ENCODE assay signal across 8 mouse cellular contexts in the genomic region with DNA sequence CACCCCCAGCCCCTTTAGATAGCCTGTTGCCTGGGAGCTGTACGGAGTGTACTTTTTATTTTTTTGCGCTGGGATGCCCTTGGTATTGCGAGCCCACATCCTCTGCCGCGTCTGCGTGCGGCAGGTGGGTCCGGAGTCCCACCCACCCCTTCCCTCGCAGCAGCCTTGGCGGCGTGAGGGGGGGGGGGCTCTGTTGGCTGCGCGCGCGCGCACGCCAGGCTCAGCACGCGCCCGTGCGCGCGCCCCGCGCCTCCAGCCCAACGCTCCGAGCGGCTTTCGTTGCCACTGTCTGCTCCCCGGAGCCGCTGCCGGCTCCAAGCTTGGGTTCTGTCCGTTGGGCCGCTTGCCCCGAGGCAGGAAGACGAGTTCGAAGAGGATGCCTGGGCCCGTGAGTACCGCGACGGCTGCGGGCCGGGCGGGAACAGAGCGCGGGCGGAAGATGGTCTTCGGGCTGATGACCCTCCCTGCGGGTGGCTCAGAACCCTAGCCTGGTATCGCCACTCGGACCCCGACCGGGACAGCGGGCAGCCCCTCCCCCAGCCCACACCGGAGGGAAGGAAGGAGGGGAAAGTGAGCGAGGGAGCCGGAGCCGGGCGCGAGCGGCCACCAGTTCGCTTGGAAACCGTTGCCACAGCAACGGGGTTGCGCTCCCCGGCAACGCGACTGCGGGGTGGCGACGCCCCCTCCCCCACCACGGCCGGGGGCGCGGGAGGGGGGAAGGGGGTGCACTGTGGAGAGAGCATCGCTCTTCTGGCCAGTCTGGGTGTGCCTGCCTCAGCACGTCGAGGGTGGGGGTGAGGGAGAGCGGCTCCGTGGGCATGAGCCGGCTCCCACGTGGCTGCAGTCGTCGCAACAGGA. TPM values are rescaled to one million over a fixed set of nuclear protein-coding genes. Genes with fewer than 3 reads are reported as not detected.
DNase-seq lines count a peak whose midpoint lies in the region; ATAC-seq and TF ChIP-seq lines count a peak whose summit lies in the region.

Gene Prr7, plus strand, starts transcription at position 241 of the 858 bp plus-strand sequence.

- ATAC-seq in liver, embryonic 16.5 days (ENCODE audit: low read depth), result peak; percentile 37

- H3K4me1 ChIP-seq in liver, embryonic 16.5 days (ENCODE audit: control insufficient read depth, low read depth, low read length), result peaks cover 16% of the 10 kb centered on the region
- peaks cover 36% of the 10 kb centered on the region for H3K4me1 ChIP-seq in olfactory bulb, adult 2 months (ENCODE audit: control insufficient read depth, insufficient read depth, low read length)

- peak within 1 kb of the TSS; percentile 72 for H3K4me2 ChIP-seq in liver, embryonic 16.5 days (ENCODE audit: low read depth, low read length)

- TF ChIP-seq CTCF in olfactory bulb, adult 2 months (IDR thresholded peaks at IDR 0.05; ENCODE audit: insufficient read depth, low read depth, low read length), result no peak

- under 1% methylated on average over 76 of the region's 84 CpGs for WGBS in liver, embryonic 16.5 days (ENCODE audit: insufficient replicate concordance)
- under 1% methylated on average over 83 of the region's 84 CpGs for WGBS in olfactory bulb, adult 2 months

- H3K36me3 ChIP-seq in liver, embryonic 16.5 days (ENCODE audit: control insufficient read depth, insufficient read depth), result peaks cover 9% of the 10 kb centered on the region

- no peak within 1 kb of the TSS for H3K27ac ChIP-seq in liver, embryonic 16.5 days (ENCODE audit: low read length)
- H3K27ac ChIP-seq in olfactory bulb, adult 2 months (ENCODE audit: insufficient read depth, low read depth, low read length), result peak within 1 kb of the TSS; percentile 95

- TF ChIP-seq POLR2A in olfactory bulb, adult 2 months (IDR thresholded peaks at IDR 0.05; ENCODE audit: insufficient read depth, low read depth, low read length), result peak; percentile 96

- peak within 1 kb of the TSS; percentile 56 for H3K4me3 ChIP-seq in liver, embryonic 16.5 days (ENCODE audit: low read depth, low read length)
- peak within 1 kb of the TSS; percentile 75 for H3K4me3 ChIP-seq in olfactory bulb, adult 2 months (ENCODE audit: insufficient read depth, low read depth, low read length)

- H3K27me3 ChIP-seq in liver, embryonic 16.5 days (ENCODE audit: control insufficient read depth, insufficient read depth, low read depth, low read length), result peaks cover 41% of the 10 kb centered on the region

- peak within 1 kb of the TSS; percentile 32; the same call in 1 of the 2 replicates for H3K9ac ChIP-seq in liver, embryonic 16.5 days (ENCODE audit: low read depth, low read length)

- peak; percentile 70 for DNase-seq in layer of hippocampus, adult 11-12 months (ENCODE audit: low spot score)
- no peak for DNase-seq in layer of hippocampus, adult 9-10 months (ENCODE audit: low spot score)
- DNase-seq in cerebellum, adult 8-10 months, result peak; percentile 48
- peak; percentile 79 to 85 for DNase-seq in frontal cortex, postnatal 10 days (ENCODE audit: low spot score in 2 of 2)
- DNase-seq in kidney, postnatal 25 days, result peak; percentile 35 to 58
- peak; percentile 57 for DNase-seq in yolk sac, embryonic 10.5 days (ENCODE audit: low spot score)

- no peaks in the 10 kb centered on the region for H3K9me3 ChIP-seq in liver, embryonic 16.5 days (replicated peaks; ENCODE audit: control insufficient read depth, low read length)

RNA-seq across cellular contexts. Expression of gene Prr7, which starts in this region (rescaled TPM):
- not detected in 2 replicates for polyA plus RNA-seq in liver, embryonic 16.5 days (2015; fragmentation: Nextera tagmentation; extraction: Ambion mirVana)
- polyA plus RNA-seq in olfactory bulb, adult 2 months (2012; ENCODE audit: insufficient read depth, insufficient read length, low replicate concordance, missing spikeins), result not detected in 2 replicates

Comparison
In these comparisons a context has a peak if more than half of its experiments do, and no peak if none do; other contexts are left out.
1. Peak in ATAC-seq, H3K4me3 ChIP-seq, H3K9ac ChIP-seq and H3K4me2 ChIP-seq in liver, embryonic 16.5 days; RNA of the gene not detected or under 1 TPM.